ENCODE assay signal across 15 mouse cellular contexts in the genomic region with DNA sequence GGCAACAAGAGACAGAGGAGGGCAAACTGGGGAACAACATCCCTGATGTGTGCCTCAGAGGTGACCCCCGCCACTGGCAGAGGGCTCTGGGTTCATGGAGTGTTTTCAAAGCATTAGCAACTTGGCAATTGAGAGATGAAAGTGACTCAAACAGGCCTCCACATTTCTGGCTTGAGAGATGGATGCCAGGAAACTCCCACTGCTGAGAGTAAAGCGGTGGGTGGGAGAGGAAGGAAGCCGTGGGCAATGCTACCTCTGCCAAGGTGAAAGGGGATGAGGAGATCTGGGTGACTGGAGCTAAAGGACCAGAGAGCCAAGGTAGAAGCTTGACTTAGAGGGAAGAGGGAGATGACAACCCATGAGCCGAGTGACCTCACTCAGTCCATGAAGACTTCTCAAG.
"Had no signal": no experiment of that assay in that cellular context is flagged by ENCODE, and none has a peak within 500 bp of the region (broad histone marks: within the 10 kb centered on the region; RNA-seq: fewer than 3 reads in every experiment).

No protein-coding gene starts in this region.

- H3K36me3 ChIP-seq: limb, embryonic 12.5 days; limb, embryonic 15.5 days had no signal

- H3K4me3 ChIP-seq: limb, embryonic 12.5 days; limb, embryonic 15.5 days had no signal

- H3K9me3 ChIP-seq: limb, embryonic 12.5 days; limb, embryonic 15.5 days had no signal

- H3K27me3 ChIP-seq: limb, embryonic 12.5 days; limb, embryonic 15.5 days had no signal

- DNase-seq: kidney, adult 18-20 months; kidney, adult 9 months; kidney, postnatal 14 days; kidney, postnatal 4 days; liver, postnatal 0 days; lung, embryonic 14.5 days; midbrain, embryonic 14.5 days; right cerebral cortex, postnatal 4 days; thymus, adult 2 months; thymus, postnatal 14 days had no signal

- H3K27ac ChIP-seq: limb, embryonic 12.5 days; limb, embryonic 15.5 days; liver, embryonic 14.5 days; macrophage; stomach, postnatal 0 days had no signal
